Mouse (Mus musculus): ENCODE results near the gene Idnk.

DNA sequence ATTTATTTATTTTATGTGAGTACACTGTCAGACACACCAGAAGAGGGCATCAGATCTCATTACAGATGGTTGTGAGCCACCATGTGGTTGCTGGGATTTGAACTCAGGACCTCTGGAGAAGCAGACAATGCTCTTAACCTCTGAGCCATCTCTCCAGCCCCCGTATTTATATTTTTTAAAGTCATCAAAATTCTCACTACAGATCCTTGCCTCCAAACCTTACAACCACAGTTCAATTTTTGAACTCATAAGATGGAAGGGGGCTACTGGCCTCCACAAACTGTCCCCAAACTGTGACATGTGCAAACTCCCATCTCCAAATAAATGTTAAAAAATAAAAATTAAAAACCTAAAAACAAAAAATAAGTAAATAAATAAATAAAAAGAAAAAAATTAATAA lies 9.7 kb upstream of the Idnk start:
- TF ChIP-seq POLR2A (IDR thresholded peaks at IDR 0.05; ENCODE audit: borderline replicate concordance, insufficient read depth, low read length) (no peak), CTCF (IDR thresholded peaks at IDR 0.05; ENCODE audit: borderline replicate concordance, insufficient read depth, low read depth, low read length) (no peak)

Data from cerebellum, adult 2 months (tissue).